Mouse (Mus musculus) adrenal gland, postnatal 0 days (tissue): ENCODE results near the gene Rffl. TPM values are rescaled to one million over a fixed set of nuclear protein-coding genes. Genes with fewer than 3 reads are reported as not detected.

Source experiments
- polyA plus RNA-seq: library from polyadenylated mRNA; unstranded; fragments of >200 nt; fragmentation: Nextera tagmentation; extraction: Ambion mirVana; gene quantifications from 2 replicates; pipeline ENCODE4 v1.2.1, GENCODE M21; 2015

Rffl gene
- 5.7 and 7.4 TPM in 2 replicates for polyA plus RNA-seq

DNA sequence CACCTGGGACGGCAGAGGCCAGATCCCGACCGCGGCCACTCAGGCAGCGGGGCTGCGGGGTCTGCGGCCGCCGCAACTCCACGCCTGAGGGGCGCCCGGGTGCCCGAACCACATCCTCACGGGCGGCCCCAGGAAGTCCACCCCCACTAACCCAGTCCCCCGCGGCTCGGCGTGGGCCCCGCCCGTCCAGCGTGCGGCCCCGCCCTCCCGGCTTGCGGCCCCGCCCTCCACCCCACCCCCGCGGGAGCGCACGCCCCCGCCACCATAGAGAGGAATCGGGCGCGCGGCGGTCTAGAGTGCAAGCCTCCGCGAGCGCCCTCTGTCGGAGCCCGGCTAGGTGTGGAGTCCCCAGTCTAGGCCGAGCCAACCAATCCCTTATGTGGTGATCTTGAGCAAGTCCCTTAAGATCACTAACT lies at the start of gene Rffl:
Gene Rffl (minus strand): TSS at position 180 of the 416 bp plus-strand sequence.

DNA sequence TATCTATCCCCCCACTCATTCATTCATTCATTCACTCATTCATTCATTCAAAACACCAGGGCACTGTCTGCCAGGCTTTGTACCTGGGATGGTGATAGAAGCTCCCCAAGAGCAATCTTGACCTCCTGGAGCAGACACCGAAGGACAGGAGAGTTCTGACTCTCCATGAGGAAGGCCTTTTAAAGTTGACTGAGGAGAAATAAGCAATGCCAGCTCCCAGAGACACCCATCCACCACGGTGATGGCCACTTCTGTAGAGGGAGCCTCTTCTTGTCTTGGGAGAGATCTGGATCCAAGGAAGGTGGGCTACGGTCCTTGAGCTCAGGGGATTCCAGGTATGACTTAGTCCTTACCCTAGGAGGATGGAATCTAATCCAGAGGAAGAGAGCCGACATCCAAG lies 39.2 kb upstream of the Rffl start, which contains the start of gene Unc45b:
Gene Unc45b (plus strand): TSS at position 301 of the 400 bp plus-strand sequence.

DNA sequence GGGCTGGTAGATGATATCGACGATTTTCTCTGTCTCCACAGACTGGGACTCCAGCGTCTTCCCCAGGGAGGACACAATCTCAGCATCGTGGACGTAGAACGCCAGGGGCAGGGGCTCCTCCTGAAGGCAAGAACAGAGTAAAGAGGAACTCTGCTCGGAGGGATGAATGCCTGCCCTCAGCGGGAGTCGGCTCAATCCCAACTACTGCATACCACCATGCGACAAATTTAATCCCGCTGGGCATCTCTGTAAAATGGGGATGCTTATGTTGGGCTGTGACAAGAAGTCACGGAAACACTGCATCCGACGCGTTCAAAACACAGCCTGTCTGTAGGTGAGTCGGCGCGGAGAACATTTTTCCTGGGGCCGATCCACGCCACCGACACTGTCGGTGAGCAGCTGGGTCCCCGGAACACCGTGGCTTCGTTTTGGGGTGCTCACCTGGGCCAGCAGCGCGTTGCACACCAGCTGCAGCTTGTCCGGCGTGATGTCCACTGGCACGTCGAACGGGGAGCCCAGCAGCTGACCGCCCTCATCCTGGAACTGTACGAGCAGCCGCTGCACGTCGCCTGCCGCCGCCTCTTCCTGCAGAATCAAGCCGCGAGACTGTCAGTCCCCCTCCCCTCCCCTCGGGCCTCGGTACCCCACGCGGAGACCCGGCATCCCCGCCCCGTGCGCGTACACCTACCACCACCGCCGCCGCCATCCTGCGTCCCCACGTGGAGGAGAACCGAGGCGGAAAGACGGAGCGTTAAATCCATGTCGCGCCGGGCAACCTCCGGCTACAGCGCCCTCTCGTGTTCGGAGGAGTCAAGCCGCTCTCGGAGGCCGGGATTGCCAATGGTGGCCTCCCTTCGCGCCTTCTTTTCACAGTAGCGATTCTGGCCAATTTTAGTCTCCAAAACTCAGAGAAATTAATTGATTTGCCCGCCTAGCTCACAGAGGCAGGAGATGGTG lies 36.9 kb upstream of the Rffl start, which contains the start of gene Nle1:
Gene Nle1 (minus strand): TSS at position 761 of the 957 bp plus-strand sequence.

DNA sequence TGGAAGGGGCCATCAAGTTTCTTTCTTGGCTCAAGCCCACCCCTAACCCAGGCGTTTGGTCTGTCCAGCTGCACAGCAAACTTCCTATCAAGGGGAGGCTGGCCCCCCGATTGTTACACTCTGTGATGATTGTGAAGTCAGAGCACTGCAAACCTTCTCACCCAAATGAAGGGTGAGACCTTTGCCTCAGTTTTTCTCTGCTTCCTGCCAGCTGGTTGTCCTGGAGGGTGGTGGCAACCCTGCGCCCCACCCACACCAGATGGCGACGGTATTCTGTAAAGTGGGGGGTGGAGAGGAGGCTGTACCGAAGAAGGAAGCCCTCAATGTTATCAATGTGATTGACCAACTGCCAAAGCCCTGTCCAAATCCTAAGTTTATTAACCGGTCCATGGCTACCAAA lies 20.9 kb upstream of the Rffl start, which contains the start of gene Fndc8:
Gene Fndc8 (plus strand): TSS at position 189 of the 400 bp plus-strand sequence.

DNA sequence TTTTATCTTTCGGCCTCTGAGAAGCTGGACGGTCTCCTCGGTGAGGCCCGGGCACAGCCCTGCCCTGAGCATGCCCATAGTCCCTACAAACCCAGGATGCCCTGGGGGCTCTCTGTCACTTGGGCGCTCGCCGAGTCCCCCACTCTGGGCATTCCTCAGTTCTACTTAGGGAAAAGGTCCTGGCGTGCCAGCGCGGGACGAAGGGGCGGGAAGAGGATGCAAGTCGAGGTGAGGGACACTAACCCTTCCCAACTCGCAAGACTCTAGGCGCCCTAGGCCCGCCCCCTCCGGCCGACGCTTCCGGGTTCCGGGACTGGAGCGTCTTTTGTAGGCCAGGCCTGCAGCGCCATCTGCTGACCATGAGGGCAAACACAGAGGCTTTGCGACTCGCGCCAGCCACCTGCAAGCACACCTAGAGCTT lies 19.3 kb upstream of the Rffl start, which contains the start of gene Rad51d:
Gene Rad51d (minus strand): TSS at position 273 of the 421 bp plus-strand sequence.

DNA sequence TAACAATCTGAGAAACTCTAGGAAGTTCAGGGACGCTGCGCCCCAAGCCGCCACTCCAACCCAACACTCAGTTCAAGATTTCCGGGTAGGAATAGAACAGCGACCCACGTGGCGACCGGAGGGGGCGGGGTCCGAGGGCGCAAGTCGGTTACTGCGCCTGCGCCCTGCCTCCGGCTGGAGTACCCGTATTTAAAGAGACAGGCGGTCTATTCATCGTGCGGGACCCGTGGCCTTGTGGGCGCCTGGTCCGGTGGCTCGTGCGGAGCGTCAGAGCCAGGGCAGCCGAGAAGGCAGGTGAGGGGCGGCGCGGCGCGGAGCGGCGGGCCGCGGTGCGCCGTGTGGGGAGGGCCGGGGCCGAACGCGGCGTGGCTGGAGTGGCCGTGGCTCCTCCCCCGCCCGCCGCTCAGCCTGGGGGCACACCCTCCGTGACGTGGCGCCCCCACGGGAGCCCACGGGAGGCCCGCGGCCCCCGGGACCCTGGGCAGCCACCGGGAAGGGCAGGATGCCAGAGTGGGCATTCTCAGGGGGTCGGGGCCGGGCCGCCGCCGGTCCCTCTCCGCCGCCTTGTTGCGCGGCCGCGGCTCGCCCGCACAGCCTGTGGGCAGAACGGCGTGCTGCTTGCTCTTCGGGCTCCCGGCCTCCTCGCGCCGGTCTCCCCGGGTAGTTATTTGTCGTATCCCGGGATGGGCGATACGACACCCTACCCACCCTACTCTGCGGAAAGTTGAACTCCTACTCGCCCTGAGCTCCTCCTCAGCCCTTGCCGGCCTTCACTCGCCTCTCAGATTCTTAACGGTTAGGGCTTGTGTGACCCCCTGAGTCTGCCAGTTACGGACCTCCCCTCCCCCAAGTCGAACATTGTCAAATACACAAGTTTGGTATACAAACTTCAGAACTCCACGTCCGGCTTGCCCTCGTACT lies 89.8 kb downstream of the Rffl start, which contains the start of gene Lig3:
Gene Lig3 (plus strand): TSS at position 126 of the 921 bp plus-strand sequence.

DNA sequence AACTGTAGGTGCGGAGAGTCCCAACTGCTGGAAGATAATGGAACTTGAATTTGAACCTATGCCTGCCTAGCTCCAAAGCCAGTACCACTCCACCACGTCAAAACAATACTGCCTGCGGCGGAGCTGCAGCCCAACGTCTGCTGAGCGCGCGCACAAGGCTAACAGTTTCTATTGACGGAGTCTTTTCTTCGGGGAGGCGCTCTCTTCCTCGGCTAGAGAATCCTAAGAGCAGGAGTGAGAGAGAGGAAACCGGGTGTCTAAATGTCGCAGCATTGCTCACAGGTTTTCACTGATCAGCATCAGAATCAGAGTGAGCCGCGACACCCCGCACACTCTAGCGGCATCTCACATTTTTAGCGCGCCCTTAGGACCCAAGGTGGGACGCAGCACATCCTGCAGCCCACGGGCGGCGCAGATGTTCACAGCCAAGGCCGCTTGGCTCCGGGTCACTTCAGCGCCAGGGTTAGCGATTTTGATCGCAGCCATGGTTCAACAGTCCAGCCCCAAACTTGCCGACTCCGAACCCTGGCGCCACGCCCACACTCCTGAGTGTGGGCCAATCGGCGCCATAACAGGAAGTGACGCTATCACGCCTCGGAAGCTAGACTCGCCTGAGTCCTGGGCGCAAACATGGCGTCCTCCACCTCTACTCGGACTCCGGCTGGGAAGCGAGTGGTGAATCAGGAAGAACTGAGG lies 107.1 kb downstream of the Rffl start, which contains the start of the genes Cct6b and Zfp830:
Gene Cct6b (minus strand): TSS at position 580 of the 696 bp plus-strand sequence.
Gene Zfp830 (plus strand): TSS at position 604 of the 696 bp plus-strand sequence.

Other genes starting within 250 kb of the Rffl start
- gene Cct6b, start 106.9 kb downstream of the Rffl start, polyA plus RNA-seq: 0.69 and 1.2 TPM in 2 replicates
- 21.5 and 24.6 TPM in 2 replicates for gene Zfp830, start 106.9 kb downstream of the Rffl start, polyA plus RNA-seq
- 10.3 and 10.6 TPM in 2 replicates for gene Lig3, start 90.1 kb downstream of the Rffl start, polyA plus RNA-seq
- 9.8 and 12.0 TPM in 2 replicates for gene Rad51d, start 19.4 kb upstream of the Rffl start, polyA plus RNA-seq
- 0.33 TPM in 1 of 2 replicates, not detected in the other for gene Fndc8, start 20.9 kb upstream of the Rffl start, polyA plus RNA-seq
- 13.4 and 17.0 TPM in 2 replicates for gene Nle1, start 37.2 kb upstream of the Rffl start, polyA plus RNA-seq
- 1.3 and 4.1 TPM in 2 replicates for gene Unc45b, start 39.3 kb upstream of the Rffl start, polyA plus RNA-seq
- 7.1 and 10.4 TPM in 2 replicates for gene Slfn5, start 80.1 kb upstream of the Rffl start, polyA plus RNA-seq
- gene Slfn9, start 120.6 kb upstream of the Rffl start, polyA plus RNA-seq: 5.1 and 7.2 TPM in 2 replicates
- gene Slfn8, start 149.6 kb upstream of the Rffl start, polyA plus RNA-seq: 0.91 and 1.0 TPM in 2 replicates
- gene Slfn2, start 193.9 kb upstream of the Rffl start, polyA plus RNA-seq: 15.7 and 20.2 TPM in 2 replicates
- 0.93 and 1.1 TPM in 2 replicates for gene Slfn1, start 245.6 kb upstream of the Rffl start, polyA plus RNA-seq